In genomic region chr3:142311075-142311474, GRCm38 (mm10) we compare ENCODE assay signal across 10 mouse cellular contexts.
DNase-seq lines count a peak whose midpoint lies in the region; ATAC-seq and TF ChIP-seq lines count a peak whose summit lies in the region.
"Had no signal": no experiment of that assay in that cellular context is flagged by ENCODE, and none has a peak within 500 bp of the region (broad histone marks: within the 10 kb centered on the region; RNA-seq: fewer than 3 reads in every experiment).

No protein-coding gene starts in this region.

- no peak for ATAC-seq in liver, postnatal 0 days
- ATAC-seq in forebrain, postnatal 0 days, result peak; percentile 73
- ATAC-seq in midbrain, embryonic 16.5 days, result peak; percentile 82

- peak overlapping the region; percentile 63; the same call in 1 of the 2 replicates for H3K27ac ChIP-seq in gastrocnemius, adult 2 months
- no peak overlapping the region for H3K27ac ChIP-seq in liver, adult 2 months (replicated peaks; ENCODE audit: insufficient read depth, low read depth, low read length)
- H3K27ac ChIP-seq in liver, postnatal 0 days (ENCODE audit: low read depth), result no peak overlapping the region
- no peak overlapping the region for H3K27ac ChIP-seq in forebrain, postnatal 0 days (ENCODE audit: low read depth, low read length)
- H3K27ac ChIP-seq in midbrain, embryonic 16.5 days (ENCODE audit: low read length), result no peak overlapping the region

- H3K9me3 ChIP-seq in liver, postnatal 0 days (ENCODE audit: low read length), result no peaks in the 10 kb centered on the region
- H3K9me3 ChIP-seq in forebrain, postnatal 0 days (ENCODE audit: low read length), result no peaks in the 10 kb centered on the region
- no peaks in the 10 kb centered on the region for H3K9me3 ChIP-seq in midbrain, embryonic 16.5 days (replicated peaks; ENCODE audit: control insufficient read depth, low read length, poor library complexity, severe bottlenecking)

- 61% methylated on average over 2 of the region's 2 CpGs for WGBS in liver, adult 2 months
- 62% methylated on average over 2 of the region's 2 CpGs for WGBS in liver, postnatal 0 days (ENCODE audit: insufficient replicate concordance)
- 13% methylated on average over 2 of the region's 2 CpGs for WGBS in forebrain, postnatal 0 days
- 33% methylated on average over 2 of the region's 2 CpGs for WGBS in midbrain, embryonic 16.5 days

- peak overlapping the region; percentile 25; the same call in 1 of the 2 replicates for H3K4me3 ChIP-seq in gastrocnemius, adult 2 months
- no peak overlapping the region for H3K4me3 ChIP-seq in liver, adult 2 months (ENCODE audit: insufficient read depth, low read depth, low read length)
- H3K4me3 ChIP-seq in liver, postnatal 0 days (ENCODE audit: low read depth, low read length), result no peak overlapping the region
- H3K4me3 ChIP-seq in forebrain, postnatal 0 days (ENCODE audit: low read depth, low read length), result no peak overlapping the region
- H3K4me3 ChIP-seq in midbrain, embryonic 16.5 days (ENCODE audit: low read depth, low read length), result no peak overlapping the region
- H3K4me3 ChIP-seq: erythroblast, embryonic 14.5 days had no signal

- H3K9ac ChIP-seq in liver, adult 2 months (ENCODE audit: low read depth, low read length), result no peak overlapping the region
- H3K9ac ChIP-seq in liver, postnatal 0 days (replicated peaks), result no peak overlapping the region
- H3K9ac ChIP-seq in forebrain, postnatal 0 days, result no peak overlapping the region
- no peak overlapping the region for H3K9ac ChIP-seq in midbrain, embryonic 16.5 days (ENCODE audit: low read depth, low read length)

- no peaks in the 10 kb centered on the region for H3K27me3 ChIP-seq in liver, adult 2 months (ENCODE audit: control insufficient read depth, insufficient read depth, low read length)
- no peaks in the 10 kb centered on the region for H3K27me3 ChIP-seq in liver, postnatal 0 days (ENCODE audit: insufficient read depth, low read length)
- H3K27me3 ChIP-seq in forebrain, postnatal 0 days (ENCODE audit: insufficient read depth, low read length), result no peaks in the 10 kb centered on the region
- no peaks in the 10 kb centered on the region for H3K27me3 ChIP-seq in midbrain, embryonic 16.5 days (ENCODE audit: control insufficient read depth, insufficient read depth, low read depth, low read length)

- H3K4me1 ChIP-seq in liver, adult 2 months (ENCODE audit: control insufficient read depth, insufficient read depth, low read length), result peaks cover 1% of the 10 kb centered on the region; the same call in 1 of the 2 replicates
- no peaks in the 10 kb centered on the region for H3K4me1 ChIP-seq in liver, postnatal 0 days (ENCODE audit: insufficient read depth)
- H3K4me1 ChIP-seq in forebrain, postnatal 0 days (ENCODE audit: insufficient read depth), result no peaks in the 10 kb centered on the region
- H3K4me1 ChIP-seq in midbrain, embryonic 16.5 days (ENCODE audit: control insufficient read depth, insufficient read depth, low read length), result peaks cover 6% of the 10 kb centered on the region; the same call in 1 of the 2 replicates

- H3K36me3 ChIP-seq in liver, adult 2 months (ENCODE audit: control insufficient read depth, insufficient read depth, low read length), result peaks cover under 1% of the 10 kb centered on the region; the same call in 1 of the 2 replicates
- H3K36me3 ChIP-seq in liver, postnatal 0 days (replicated peaks; ENCODE audit: insufficient read depth, low read length), result 0 out of 2 replicates have a peak, but pooled peaks cover under 1% of the 10 kb centered on the region
- no peaks in the 10 kb centered on the region for H3K36me3 ChIP-seq in forebrain, postnatal 0 days (ENCODE audit: insufficient read depth)
- no peaks in the 10 kb centered on the region for H3K36me3 ChIP-seq in midbrain, embryonic 16.5 days (ENCODE audit: control insufficient read depth, insufficient read depth, low read length)

- intact Hi-C loops in gastrocnemius, adult 2 months (cut with DNase I), result no loop called here

- peak; percentile 39 for DNase-seq in gastrocnemius, adult 2 months
- no peak for DNase-seq in gastrocnemius, postnatal 25 days
- DNase-seq in liver, adult 2 months (ENCODE audit: extremely low read depth, low read depth, low spot score), result peak; percentile 40
- DNase-seq in liver, postnatal 0 days, result no peak
- DNase-seq in forebrain, postnatal 0 days, result peak; percentile 21
- DNase-seq in spleen, postnatal 36 days (ENCODE audit: low spot score in 2 of 2), result no peak
- DNase-seq in ovary, adult 18-20 months (ENCODE audit: low spot score), result no peak
- DNase-seq: thymus, postnatal 25 days had no signal

- TF ChIP-seq POLR2A in liver, adult 2 months (IDR thresholded peaks at IDR 0.05; ENCODE audit: extremely low read depth, insufficient read depth, low read length), result no peak

- H3K4me2 ChIP-seq in liver, postnatal 0 days (ENCODE audit: low read depth, low read length), result no peak overlapping the region
- no peak overlapping the region for H3K4me2 ChIP-seq in forebrain, postnatal 0 days (ENCODE audit: low read depth)
- H3K4me2 ChIP-seq in midbrain, embryonic 16.5 days (ENCODE audit: low read length), result no peak overlapping the region

- no peaks in the 10 kb centered on the region for H3K79me2 ChIP-seq in liver, adult 2 months (ENCODE audit: control insufficient read depth, insufficient read depth, low read length)

- TF ChIP-seq EP300 in liver, postnatal 0 days (IDR thresholded peaks at IDR 0.05; ENCODE audit: low read depth), result no peak

- no peak for TF ChIP-seq CTCF in gastrocnemius, adult 2 months (IDR thresholded peaks at IDR 0.05)
- no peak for TF ChIP-seq CTCF in liver, adult 2 months (IDR thresholded peaks at IDR 0.05; ENCODE audit: low read depth, low read length)
- no peak for TF ChIP-seq CTCF in liver, postnatal 0 days (IDR thresholded peaks at IDR 0.05; ENCODE audit: low read depth)
- no peak for TF ChIP-seq CTCF in forebrain, postnatal 0 days (IDR thresholded peaks at IDR 0.05; ENCODE audit: low read depth)

Comparison
In these comparisons a context has a peak if more than half of its experiments do, and no peak if none do; other contexts are left out.
1. DNase-seq: peak in gastrocnemius, adult 2 months (single experiment), liver, adult 2 months (single experiment) and forebrain, postnatal 0 days (single experiment); none in gastrocnemius, postnatal 25 days (single experiment), liver, postnatal 0 days (single experiment), spleen, postnatal 36 days (0 of 2) and ovary, adult 18-20 months (single experiment).